Mouse (Mus musculus) heart, postnatal 0 days (tissue): ENCODE measurements around the gene Krtap16-3. TPM values are rescaled to one million over a fixed set of nuclear protein-coding genes. Genes with fewer than 3 reads are reported as not detected.

ENCODE experiments used
- ATAC-seq: fragments of 200-750 bp; cut with Nextera tagmentation; 2 replicates; pipeline ENCODE4 v1.8.0; 2017; ENCODE audit warnings: low read depth, moderate number of reproducible peaks, moderate library complexity; ENCODE audit not compliant: insufficient read depth
- DNase-seq: peaks from one replicate; pipeline ENCODE4 v3.0.0-alpha.2; 2016; ENCODE audit warnings: low spot score
- H3K27ac ChIP-seq: fragments of 300-500 bp; sonication (generic); 2 replicates; pipeline ENCODE4 v1.5.1; 2014; ENCODE audit warnings: low read depth, mild to moderate bottlenecking
- H3K27me3 ChIP-seq: fragments of 300-500 bp; sonication (generic); 2 replicates; pipeline ENCODE4 v1.6.1; 2014; ENCODE audit warnings: low read length, mixed read lengths; ENCODE audit not compliant: control insufficient read depth, insufficient read depth
- H3K36me3 ChIP-seq: fragments of 300-500 bp; sonication (generic); replicated peaks from 2 replicates; pipeline ENCODE4 v1.6.1; 2014; ENCODE audit warnings: low read length, mixed read lengths; ENCODE audit not compliant: control insufficient read depth, insufficient read depth
- H3K4me1 ChIP-seq: fragments of 300-500 bp; sonication (generic); 2 replicates; pipeline ENCODE4 v1.6.1; 2014; ENCODE audit warnings: antibody characterized with exemption; ENCODE audit not compliant: control insufficient read depth, insufficient read depth
- H3K4me2 ChIP-seq: fragments of 300-500 bp; sonication (generic); 2 replicates; pipeline ENCODE4 v1.6.1; 2014; ENCODE audit warnings: low read depth, mild to moderate bottlenecking, low read length, moderate library complexity
- H3K4me3 ChIP-seq: fragments of 300-500 bp; sonication (generic); 2 replicates; pipeline ENCODE4 v1.5.1; 2014; ENCODE audit warnings: low read depth, low read length
- H3K9ac ChIP-seq: fragments of 300-500 bp; sonication (generic); replicated peaks from 2 replicates; pipeline ENCODE4 v1.6.1; 2014; ENCODE audit warnings: low read depth, low read length, mixed read lengths
- H3K9me3 ChIP-seq: fragments of 300-500 bp; sonication (generic); replicated peaks from 2 replicates; pipeline ENCODE4 v1.6.1; 2016; ENCODE audit warnings: low read length; ENCODE audit not compliant: control insufficient read depth
- CTCF ChIP-seq: IDR thresholded peaks from 2 replicates; pipeline ENCODE4 v1.5.1; 2016; ENCODE audit warnings: antibody characterized with exemption, control low read depth, low read depth
- EP300 ChIP-seq: IDR thresholded peaks from 2 replicates; pipeline ENCODE4 v1.6.1; 2016; ENCODE audit warnings: antibody characterized with exemption, low read depth
- WGBS: fragments of 180-500 bp; shearing (Covaris S2); extraction: QIAGEN DNeasy Blood & Tissue Kit; methylation state at CpG from one replicate; pipeline ENCODE4 v1.1.7; 2014; 5-methylcytosine and 5-hydroxymethylcytosine counted together
- polyA plus RNA-seq: library from polyadenylated mRNA; unstranded; fragments of >200 nt; fragmentation: Nextera tagmentation; extraction: Ambion mirVana; gene quantifications from 2 replicates; pipeline ENCODE4 v1.2.1, GENCODE M21; 2015
- total RNA-seq: library from RNA; depleted of rRNA; stranded (reverse); fragments of >200 nt; gene quantifications from 2 replicates; pipeline ENCODE4 v1.2.3, GENCODE M21; 2014; ENCODE audit warnings: low replicate concordance; rRNA removed

Gene Krtap16-3
- total RNA-seq (not detected in 2 replicates), polyA plus RNA-seq (not detected in 2 replicates)

GRCm38 (mm10) chr16:88962773-88963172 is at the start of gene Krtap16-3:
Gene Krtap16-3 (minus strand): TSS chr16:88962873.
- ATAC-seq: no peak
- Histone ChIP-seq H3K4me1 (no peaks in the 10 kb centered on the region), H3K9me3 (no peaks in the 10 kb centered on the region; the same call in 1 of the 2 replicates), H3K4me3 (no peak within 1 kb of the TSS), H3K27ac (no peak within 1 kb of the TSS), H3K36me3 (no peaks in the 10 kb centered on the region), H3K27me3 (no peaks in the 10 kb centered on the region), H3K4me2 (no peak within 1 kb of the TSS), H3K9ac (no peak within 1 kb of the TSS)
- TF ChIP-seq CTCF (no peak), EP300 (no peak)
- no peak for DNase-seq
- whole genome bisulfite sequencing: 80% methylated on average over 7 of the region's 7 CpGs

DNA sequence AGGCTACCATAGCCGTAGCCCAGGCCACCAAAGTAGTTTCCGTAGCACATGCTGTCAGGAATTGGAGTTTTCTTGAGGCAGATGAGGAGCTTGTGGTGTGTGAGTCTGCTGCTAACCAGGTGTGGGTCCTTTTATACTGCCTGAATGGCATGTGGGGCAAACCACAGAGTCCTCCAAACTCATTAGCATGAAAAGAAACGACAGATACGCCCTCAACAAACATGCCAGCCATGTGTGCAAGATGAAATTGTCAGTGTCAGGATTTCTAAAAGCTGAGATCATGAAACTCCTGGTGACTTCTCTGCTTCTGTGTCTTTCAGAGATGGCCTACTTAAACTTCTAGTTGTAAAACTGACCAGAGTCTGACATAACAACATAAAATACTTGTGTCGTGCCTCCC is 48.0 kb upstream of the Krtap16-3 start, which contains the start of gene Krtap22-2:
Krtap22-2 (minus strand) TSS at position 101 of the 400 bp plus-strand sequence.
- 67% methylated on average over 5 of the region's 5 CpGs for WGBS
- no peak for ATAC-seq
- no peak within 1 kb of the TSS for H3K27ac ChIP-seq
- no peaks in the 10 kb centered on the region for H3K27me3 ChIP-seq
- H3K4me1 ChIP-seq: no peaks in the 10 kb centered on the region
- H3K4me3 ChIP-seq: no peak within 1 kb of the TSS
- no peak for DNase-seq
- H3K9me3 ChIP-seq: no peaks in the 10 kb centered on the region
- no peak within 1 kb of the TSS for H3K4me2 ChIP-seq
- H3K9ac ChIP-seq: no peak within 1 kb of the TSS
- no peak for TF ChIP-seq CTCF
- TF ChIP-seq EP300: no peak
- no peaks in the 10 kb centered on the region for H3K36me3 ChIP-seq

GRCm38 (mm10) chr16:88941106-88941505 is 21.6 kb downstream of the Krtap16-3 start:
- Histone ChIP-seq H3K9ac (no peak overlapping the region), H3K9me3 (no peaks in the 10 kb centered on the region), H3K4me2 (no peak overlapping the region), H3K27me3 (no peaks in the 10 kb centered on the region), H3K4me3 (no peak overlapping the region), H3K27ac (no peak overlapping the region), H3K36me3 (no peaks in the 10 kb centered on the region), H3K4me1 (no peaks in the 10 kb centered on the region)
- DNase-seq: no peak
- no peak for TF ChIP-seq CTCF
- ATAC-seq: no peak
- 74% methylated on average over 6 of the region's 6 CpGs for WGBS

GRCm38 (mm10) chr16:88938252-88938651 is 24.4 kb downstream of the Krtap16-3 start:
- DNase-seq (no peak), ATAC-seq (no peak)
- H3K4me3 ChIP-seq: no peak overlapping the region
- H3K9me3 ChIP-seq: no peaks in the 10 kb centered on the region
- H3K4me2 ChIP-seq: no peak overlapping the region
- H3K27ac ChIP-seq: no peak overlapping the region
- no peak overlapping the region for H3K9ac ChIP-seq
- H3K27me3 ChIP-seq: no peaks in the 10 kb centered on the region
- TF ChIP-seq CTCF: no peak
- TF ChIP-seq EP300: no peak
- 67% methylated on average over 7 of the region's 7 CpGs for WGBS
- no peaks in the 10 kb centered on the region for H3K4me1 ChIP-seq
- no peaks in the 10 kb centered on the region for H3K36me3 ChIP-seq

DNA sequence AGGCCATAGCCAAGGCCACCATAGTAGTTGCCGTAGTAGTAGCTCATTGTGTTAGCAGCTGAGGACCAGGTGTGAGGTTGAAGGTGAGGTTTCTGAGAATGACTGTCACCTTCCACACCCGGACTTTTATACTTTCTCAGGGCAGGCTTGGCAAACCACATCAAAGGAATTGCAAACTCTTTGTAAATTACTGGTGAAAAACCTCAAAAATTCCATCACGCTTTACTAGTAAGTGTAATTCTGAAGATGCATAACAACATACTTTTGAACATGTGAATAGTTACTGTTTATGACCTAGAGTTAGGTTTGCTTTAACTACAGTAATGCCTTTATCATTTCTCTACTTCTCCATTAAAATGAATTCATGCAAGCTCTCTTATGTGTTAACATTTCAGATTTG is 30.5 kb downstream of the Krtap16-3 start, which contains the start of gene Krtap19-9b:
Krtap19-9b (minus strand) TSS at position 101 of the 400 bp plus-strand sequence.
- Histone ChIP-seq H3K27ac (no peak within 1 kb of the TSS), H3K36me3 (no peaks in the 10 kb centered on the region), H3K9me3 (no peaks in the 10 kb centered on the region), H3K4me2 (no peak within 1 kb of the TSS), H3K4me3 (no peak within 1 kb of the TSS), H3K9ac (no peak within 1 kb of the TSS), H3K4me1 (no peaks in the 10 kb centered on the region), H3K27me3 (no peaks in the 10 kb centered on the region)
- no peak for TF ChIP-seq CTCF
- no peak for TF ChIP-seq EP300
- DNase-seq: no peak
- ATAC-seq: no peak
- WGBS: 78% methylated on average over 3 of the region's 3 CpGs

Other genes with a start within 250 kb of the Krtap16-3 start
- gene Krtap13-1, start 234.0 kb downstream of the Krtap16-3 start, total RNA-seq: not detected in 2 replicates
- gene Krtap13-1, start 234.0 kb downstream of the Krtap16-3 start, polyA plus RNA-seq: not detected in 2 replicates
- not detected in 2 replicates for gene Krtap13, start 211.2 kb downstream of the Krtap16-3 start, total RNA-seq
- gene Krtap13, start 211.2 kb downstream of the Krtap16-3 start, polyA plus RNA-seq: not detected in 2 replicates
- gene 2310034C09Rik, start 204.0 kb downstream of the Krtap16-3 start, total RNA-seq: not detected in 2 replicates
- not detected in 2 replicates for gene 2310034C09Rik, start 204.0 kb downstream of the Krtap16-3 start, polyA plus RNA-seq
- gene 2310057N15Rik, start 188.7 kb downstream of the Krtap16-3 start, total RNA-seq: not detected in 2 replicates
- gene 2310057N15Rik, start 188.7 kb downstream of the Krtap16-3 start, polyA plus RNA-seq: not detected in 2 replicates
- gene Gm5965, start 185.0 kb downstream of the Krtap16-3 start, total RNA-seq: not detected in 2 replicates
- not detected in 2 replicates for gene Gm5965, start 185.0 kb downstream of the Krtap16-3 start, polyA plus RNA-seq
- gene Gm20741, start 150.7 kb downstream of the Krtap16-3 start, total RNA-seq: not detected in 2 replicates
- gene Gm20741, start 150.7 kb downstream of the Krtap16-3 start, polyA plus RNA-seq: not detected in 2 replicates
- gene Krtap15, start 142.7 kb downstream of the Krtap16-3 start, total RNA-seq: not detected in 2 replicates
- gene Krtap15, start 142.7 kb downstream of the Krtap16-3 start, polyA plus RNA-seq: not detected in 2 replicates
- gene Krtap14, start 136.7 kb downstream of the Krtap16-3 start, total RNA-seq: not detected in 2 replicates
- gene Krtap14, start 136.7 kb downstream of the Krtap16-3 start, polyA plus RNA-seq: not detected in 2 replicates
- not detected in 2 replicates for gene Krtap19-1, start 93.5 kb downstream of the Krtap16-3 start, total RNA-seq
- not detected in 2 replicates for gene Krtap19-1, start 93.5 kb downstream of the Krtap16-3 start, polyA plus RNA-seq
- gene Krtap19-2, start 88.6 kb downstream of the Krtap16-3 start, total RNA-seq: not detected in 2 replicates
- not detected in 2 replicates for gene Krtap19-2, start 88.6 kb downstream of the Krtap16-3 start, polyA plus RNA-seq
- not detected in 2 replicates for gene Krtap19-3, start 84.8 kb downstream of the Krtap16-3 start, total RNA-seq
- not detected in 2 replicates for gene Krtap19-3, start 84.8 kb downstream of the Krtap16-3 start, polyA plus RNA-seq
- not detected in 2 replicates for gene Krtap19-4, start 77.8 kb downstream of the Krtap16-3 start, total RNA-seq
- not detected in 2 replicates for gene Krtap19-4, start 77.8 kb downstream of the Krtap16-3 start, polyA plus RNA-seq
- not detected in 2 replicates for gene Krtap19-5, start 66.4 kb downstream of the Krtap16-3 start, total RNA-seq
- not detected in 2 replicates for gene Krtap19-5, start 66.4 kb downstream of the Krtap16-3 start, polyA plus RNA-seq
- not detected in 2 replicates for gene Krtap19-9b, start 30.6 kb downstream of the Krtap16-3 start, total RNA-seq
- gene Krtap19-9b, start 30.6 kb downstream of the Krtap16-3 start, polyA plus RNA-seq: not detected in 2 replicates
- gene Krtap22-2, start 47.9 kb upstream of the Krtap16-3 start, total RNA-seq: not detected in 2 replicates
- gene Krtap22-2, start 47.9 kb upstream of the Krtap16-3 start, polyA plus RNA-seq: not detected in 2 replicates
- not detected in 2 replicates for gene Gm10229, start 52.4 kb upstream of the Krtap16-3 start, total RNA-seq
- gene Gm10229, start 52.4 kb upstream of the Krtap16-3 start, polyA plus RNA-seq: not detected in 2 replicates
- not detected in 2 replicates for gene Krtap6-1, start 68.8 kb upstream of the Krtap16-3 start, total RNA-seq
- not detected in 2 replicates for gene Krtap6-1, start 68.8 kb upstream of the Krtap16-3 start, polyA plus RNA-seq
- gene Gm10228, start 78.6 kb upstream of the Krtap16-3 start, total RNA-seq: not detected in 2 replicates
- not detected in 2 replicates for gene Gm10228, start 78.6 kb upstream of the Krtap16-3 start, polyA plus RNA-seq
- not detected in 2 replicates for gene Krtap6-5, start 85.0 kb upstream of the Krtap16-3 start, total RNA-seq
- not detected in 2 replicates for gene Krtap6-5, start 85.0 kb upstream of the Krtap16-3 start, polyA plus RNA-seq
- not detected in 2 replicates for gene 1110025L11Rik, start 101.1 kb upstream of the Krtap16-3 start, total RNA-seq
- not detected in 2 replicates for gene 1110025L11Rik, start 101.1 kb upstream of the Krtap16-3 start, polyA plus RNA-seq
- not detected in 2 replicates for gene Krtap6-3, start 121.1 kb upstream of the Krtap16-3 start, total RNA-seq
- gene Krtap6-3, start 121.1 kb upstream of the Krtap16-3 start, polyA plus RNA-seq: not detected in 2 replicates
- gene Gm6358, start 178.0 kb upstream of the Krtap16-3 start, total RNA-seq: not detected in 2 replicates
- not detected in 2 replicates for gene Gm6358, start 178.0 kb upstream of the Krtap16-3 start, polyA plus RNA-seq
- not detected in 2 replicates for gene Gm10061, start 188.2 kb upstream of the Krtap16-3 start, total RNA-seq
- gene Gm10061, start 188.2 kb upstream of the Krtap16-3 start, polyA plus RNA-seq: not detected in 2 replicates
- gene Gm9789, start 195.1 kb upstream of the Krtap16-3 start, total RNA-seq: not detected in 2 replicates
- not detected in 2 replicates for gene Gm9789, start 195.1 kb upstream of the Krtap16-3 start, polyA plus RNA-seq
- gene Gm7735, start 206.6 kb upstream of the Krtap16-3 start, total RNA-seq: not detected in 2 replicates
- not detected in 2 replicates for gene Gm7735, start 206.6 kb upstream of the Krtap16-3 start, polyA plus RNA-seq
- not detected in 2 replicates for gene 1110057P08Rik, start 211.9 kb upstream of the Krtap16-3 start, total RNA-seq
- not detected in 2 replicates for gene 1110057P08Rik, start 211.9 kb upstream of the Krtap16-3 start, polyA plus RNA-seq
- gene Krtap20-2, start 243.0 kb upstream of the Krtap16-3 start, total RNA-seq: not detected in 2 replicates
- gene Krtap20-2, start 243.0 kb upstream of the Krtap16-3 start, polyA plus RNA-seq: not detected in 2 replicates